Mouse (Mus musculus) kidney, embryonic 14.5 days (tissue): ENCODE measurements at regions not wholly inside any gene's neighbourhood (a gene's known extent, or its start where the extent isn't known, plus 50 kb on each side); places are given as distances from the start of the nearest gene placed in this dataset.
"Not testable (repeated sequence)": the region's sequence is repeated elsewhere in the genome, so short reads cannot be mapped to it uniquely, and the experiment has no call there.

Experiments used
- ATAC-seq: fragments of 200-750 bp; cut with Nextera tagmentation; 2 replicates; pipeline ENCODE4 v1.8.0; 2017; ENCODE audit warnings: moderate number of reproducible peaks, mild to moderate bottlenecking, moderate TSS enrichment, moderate library complexity; ENCODE audit not compliant: low FRiP score, low TSS enrichment
- H3K27ac ChIP-seq: fragments of 300-500 bp; sonication (generic); 2 replicates; pipeline ENCODE4 v1.5.1; 2014; ENCODE audit warnings: low read depth, mild to moderate bottlenecking, low read length, moderate library complexity, mixed read lengths
- H3K27me3 ChIP-seq: fragments of 300-500 bp; sonication (generic); 2 replicates; pipeline ENCODE4 v1.6.1; 2014; ENCODE audit warnings: mild to moderate bottlenecking, low read length; ENCODE audit not compliant: control insufficient read depth, insufficient read depth
- H3K36me3 ChIP-seq: fragments of 300-500 bp; sonication (generic); 2 replicates; pipeline ENCODE4 v1.6.1; 2014; ENCODE audit warnings: low read length, mixed read lengths; ENCODE audit not compliant: control insufficient read depth, insufficient read depth
- H3K4me1 ChIP-seq: fragments of 300-500 bp; sonication (generic); 2 replicates; pipeline ENCODE4 v1.6.1; 2014; ENCODE audit warnings: low read length, mixed read lengths; ENCODE audit not compliant: control insufficient read depth, insufficient read depth
- H3K4me2 ChIP-seq: fragments of 300-500 bp; sonication (generic); replicated peaks from 2 replicates; pipeline ENCODE4 v1.6.1; 2014; ENCODE audit warnings: low read depth, mild to moderate bottlenecking, low read length
- H3K4me3 ChIP-seq: fragments of 300-500 bp; sonication (generic); 2 replicates; pipeline ENCODE4 v1.5.1; 2014; ENCODE audit warnings: mild to moderate bottlenecking, low read length
- H3K9ac ChIP-seq: fragments of 300-500 bp; sonication (generic); 2 replicates; pipeline ENCODE4 v1.6.1; 2014; ENCODE audit warnings: low read depth, mild to moderate bottlenecking, low read length, moderate library complexity
- H3K9me3 ChIP-seq: fragments of 300-500 bp; sonication (generic); 2 replicates; pipeline ENCODE4 v1.6.1; 2016; ENCODE audit warnings: low read length; ENCODE audit not compliant: control insufficient read depth
- WGBS: fragments of 180-500 bp; shearing (Covaris S2); extraction: QIAGEN DNeasy Blood & Tissue Kit; methylation state at CpG from one replicate; pipeline ENCODE4 v1.1.7; 2014; 5-methylcytosine and 5-hydroxymethylcytosine counted together

GRCm38 (mm10) chr6:12814972-12815770, 66.0 kb upstream of the Thsd7a start:
- H3K4me3 ChIP-seq = no peak overlapping the region
- no peaks in the 10 kb centered on the region for H3K4me1 ChIP-seq
- no peak overlapping the region for H3K9ac ChIP-seq
- no peak for ATAC-seq
- H3K9me3 ChIP-seq = no peaks in the 10 kb centered on the region
- no peaks in the 10 kb centered on the region for H3K27me3 ChIP-seq
- 75% methylated on average over 4 of the region's 4 CpGs for WGBS
- no peaks in the 10 kb centered on the region for H3K36me3 ChIP-seq
- no peak overlapping the region for H3K4me2 ChIP-seq
- H3K27ac ChIP-seq = no peak overlapping the region

DNA sequence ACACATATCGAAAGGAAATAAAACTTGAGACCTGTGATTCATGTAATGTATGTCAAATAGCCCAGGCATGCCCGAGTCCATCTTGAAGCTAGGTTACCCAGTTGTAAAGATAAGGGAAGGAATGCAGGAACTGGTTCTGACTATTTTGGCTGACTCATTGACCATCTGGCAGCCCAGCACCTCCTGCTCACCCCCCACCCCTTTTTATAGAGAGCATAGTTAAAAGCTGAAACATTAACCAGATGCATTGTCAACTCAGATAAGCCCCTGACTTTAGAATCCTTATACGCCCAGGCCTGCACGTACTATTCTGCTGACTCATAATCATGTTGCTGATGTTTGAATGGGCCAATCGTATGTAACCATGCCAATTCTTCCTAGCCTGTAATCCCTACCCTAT, 64.6 kb upstream of the Thsd7a start:
- H3K4me2 ChIP-seq, H3K27me3 ChIP-seq, H3K4me3 ChIP-seq, H3K4me1 ChIP-seq, ATAC-seq, H3K36me3 ChIP-seq, H3K27ac ChIP-seq, H3K9ac ChIP-seq, H3K9me3 ChIP-seq: not testable (repeated sequence)
- WGBS = 64% methylated on average over 5 of the region's 5 CpGs

DNA sequence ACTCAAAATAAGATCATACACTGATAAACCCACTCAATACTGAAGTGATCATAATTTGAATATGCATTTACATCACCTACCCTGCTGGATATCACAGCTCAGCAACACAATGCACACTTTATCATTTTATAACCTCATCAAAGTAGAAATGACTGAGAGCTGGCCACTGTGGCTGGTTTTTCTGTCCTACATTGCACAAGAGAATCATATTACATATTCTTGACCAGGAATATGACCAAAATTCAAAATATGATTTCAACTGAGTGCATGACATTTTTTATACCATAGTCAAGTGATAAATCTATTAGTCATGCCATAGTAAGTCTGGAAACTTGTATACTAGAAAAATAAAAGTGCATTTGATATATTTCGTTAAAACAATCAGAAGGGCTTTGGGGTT, 63.3 kb upstream of the Thsd7a start:
- no peaks in the 10 kb centered on the region for H3K9me3 ChIP-seq
- no peak overlapping the region for H3K4me3 ChIP-seq
- WGBS = 93% methylated on average over 1 of the region's 1 CpGs
- no peak overlapping the region for H3K4me2 ChIP-seq
- no peak for ATAC-seq
- H3K27ac ChIP-seq = no peak overlapping the region
- H3K36me3 ChIP-seq = no peaks in the 10 kb centered on the region
- no peak overlapping the region for H3K9ac ChIP-seq
- H3K27me3 ChIP-seq = no peaks in the 10 kb centered on the region
- H3K4me1 ChIP-seq = no peaks in the 10 kb centered on the region

GRCm38 (mm10) chr6:12812036-12812435, 62.8 kb upstream of the Thsd7a start:
- H3K27ac ChIP-seq = no peak overlapping the region
- WGBS = 33% methylated on average over 1 of the region's 1 CpGs
- no peak overlapping the region for H3K9ac ChIP-seq
- ATAC-seq = no peak
- no peaks in the 10 kb centered on the region for H3K36me3 ChIP-seq
- no peak overlapping the region for H3K4me2 ChIP-seq
- H3K27me3 ChIP-seq = no peaks in the 10 kb centered on the region
- no peaks in the 10 kb centered on the region for H3K9me3 ChIP-seq
- no peaks in the 10 kb centered on the region for H3K4me1 ChIP-seq
- no peak overlapping the region for H3K4me3 ChIP-seq

DNA sequence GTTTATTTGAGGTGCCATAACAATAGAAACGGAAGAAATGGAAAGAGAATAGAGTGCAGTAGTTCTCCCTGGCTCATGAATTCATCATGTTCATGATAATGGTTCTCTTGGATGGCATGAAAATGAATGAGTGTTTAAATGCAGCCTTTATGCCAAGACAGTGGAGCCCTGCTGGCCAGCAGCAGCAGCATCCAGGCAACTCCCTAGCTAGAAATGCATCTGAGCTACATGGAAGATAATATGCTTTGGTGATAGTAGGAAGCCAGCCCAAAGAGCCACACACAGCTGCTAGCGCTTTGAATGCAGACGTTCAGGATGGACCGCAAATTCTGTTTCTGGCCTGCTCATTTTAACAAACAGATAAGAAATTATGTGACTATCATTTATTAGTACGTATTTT, 60.4 kb upstream of the Thsd7a start:
- no peaks in the 10 kb centered on the region for H3K4me1 ChIP-seq
- no peak overlapping the region for H3K4me2 ChIP-seq
- H3K27ac ChIP-seq = no peak overlapping the region
- no peaks in the 10 kb centered on the region for H3K36me3 ChIP-seq
- WGBS = 77% methylated on average over 5 of the region's 5 CpGs
- H3K27me3 ChIP-seq = no peaks in the 10 kb centered on the region
- H3K4me3 ChIP-seq = no peak overlapping the region
- H3K9ac ChIP-seq = no peak overlapping the region
- no peaks in the 10 kb centered on the region for H3K9me3 ChIP-seq
- ATAC-seq = no peak
